Mouse (Mus musculus) right cerebral cortex, adult 18-20 months (tissue): ENCODE results near the gene Map1lc3b.
A peak's percentile ranks its signal among the peaks of the same experiment; 100 is the strongest.
"Not testable (repeated sequence)": the region's sequence is repeated elsewhere in the genome, so short reads cannot be mapped to it uniquely, and the experiment has no call there.

Source experiments
- DNase-seq: peaks from one replicate; pipeline ENCODE4 v3.0.0; 2022; ENCODE audit warnings: mixed read lengths

The Map1lc3b gene

DNA sequence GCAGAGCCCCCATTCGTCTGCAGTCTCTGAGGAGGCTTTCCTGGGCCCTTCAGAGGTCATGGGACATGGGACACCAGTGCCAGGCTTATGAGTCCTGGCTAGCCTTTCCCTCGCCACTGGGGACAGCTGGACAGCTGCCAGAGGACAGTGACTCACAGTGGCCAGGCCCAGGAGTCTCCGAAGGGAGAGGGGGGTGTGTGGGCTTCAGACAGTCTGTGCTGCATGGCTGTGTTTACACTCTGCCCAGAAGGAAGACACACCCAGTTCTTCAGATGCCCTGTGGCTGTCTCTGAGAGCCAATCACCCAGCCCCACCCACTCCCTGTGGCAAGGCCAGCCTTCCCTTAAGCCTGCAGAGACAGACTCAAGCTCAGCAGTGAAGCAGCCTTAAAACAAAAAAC is 16.9 kb upstream of the Map1lc3b start:
- DNase-seq = no peak

DNA sequence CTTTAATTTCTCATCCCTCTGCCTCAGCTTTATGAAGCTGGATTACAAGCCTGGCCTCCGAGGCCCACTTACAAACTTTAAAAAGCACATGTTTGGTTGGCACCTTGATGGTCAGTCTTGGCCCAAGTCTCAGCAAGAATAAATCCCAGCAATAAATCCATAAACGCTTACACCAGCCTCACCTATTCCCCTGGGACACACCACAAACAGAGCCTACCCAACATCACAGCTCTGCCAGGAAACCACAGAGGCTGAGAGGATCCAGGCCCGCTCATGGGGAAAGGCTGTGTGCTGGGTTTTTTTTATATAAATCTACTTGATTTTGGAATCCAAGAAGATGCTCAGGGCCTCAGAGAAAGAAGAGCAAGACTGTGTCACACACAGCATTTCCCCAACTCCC is 14.5 kb upstream of the Map1lc3b start:
- no peak for DNase-seq

- no peak for DNase-seq
Measured at GRCm38 (mm10) chr8:121577751-121578675, 12.1 kb upstream of the Map1lc3b start.

DNA sequence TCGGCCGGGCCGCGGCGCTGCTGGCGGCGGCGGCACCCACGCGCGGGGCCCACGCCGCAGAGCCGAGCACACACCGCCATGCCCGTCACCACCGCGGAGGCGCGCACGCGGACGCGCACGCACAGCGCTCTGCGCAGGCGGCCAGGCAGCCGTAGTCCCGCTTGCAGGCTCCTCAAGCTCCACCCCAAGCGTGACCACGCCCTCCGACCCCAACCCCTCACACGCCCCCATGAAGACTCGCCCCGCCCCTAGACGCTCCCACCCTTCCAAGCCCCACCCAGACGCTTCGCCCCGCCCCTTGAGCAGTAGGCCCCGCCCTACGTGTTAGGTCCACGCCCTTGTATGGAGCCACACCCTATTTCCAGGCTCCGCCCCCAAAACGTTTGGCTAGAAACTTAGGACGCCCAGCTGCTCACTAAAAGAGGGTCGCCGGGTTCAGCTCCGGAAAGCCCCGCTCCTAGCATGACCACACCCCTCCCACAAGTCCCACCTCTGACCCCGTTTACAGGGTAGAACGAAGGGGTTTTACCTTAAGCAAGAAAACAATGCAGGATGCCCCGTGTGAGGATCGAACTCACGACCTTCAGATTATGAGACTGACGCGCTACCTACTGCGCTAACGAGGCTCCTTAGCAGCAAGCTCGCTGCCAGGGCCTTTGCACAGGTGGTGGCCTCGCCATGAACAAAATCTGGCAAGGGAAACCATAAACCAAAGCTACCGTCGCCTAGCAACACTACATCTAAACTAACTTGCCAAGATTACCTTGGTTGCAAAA is 11.3 kb upstream of the Map1lc3b start, which contains the start of gene Fbxo31:
TSS of gene Fbxo31 (minus strand) at position 131 of the 776 bp plus-strand sequence.
- peak; percentile 95 for DNase-seq

GRCm38 (mm10) chr8:121580465-121580864 is 9.7 kb upstream of the Map1lc3b start:
- DNase-seq = no peak

DNA sequence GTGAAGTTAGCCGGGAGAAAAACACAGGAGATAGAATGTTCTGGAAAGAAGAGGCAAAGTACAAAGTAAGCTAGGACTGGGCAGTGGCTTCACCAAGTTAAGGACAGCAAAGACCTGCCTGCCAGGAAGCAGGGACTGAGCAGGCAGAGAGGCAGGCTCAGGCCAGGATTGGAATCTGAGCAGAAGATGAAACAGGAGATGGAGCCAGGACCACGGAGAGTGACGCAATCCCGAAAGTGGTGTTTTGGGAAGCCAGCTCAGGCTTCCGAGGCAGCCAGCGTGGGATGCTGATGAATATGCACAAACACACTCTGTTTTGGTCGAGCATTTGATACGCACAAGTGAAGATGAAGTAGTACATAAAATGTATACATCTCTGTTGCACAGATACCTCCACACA is 6.5 kb upstream of the Map1lc3b start:
- peak; percentile 56 for DNase-seq

- no peak for DNase-seq
Measured at GRCm38 (mm10) chr8:121584730-121585129, 5.4 kb upstream of the Map1lc3b start.

DNA sequence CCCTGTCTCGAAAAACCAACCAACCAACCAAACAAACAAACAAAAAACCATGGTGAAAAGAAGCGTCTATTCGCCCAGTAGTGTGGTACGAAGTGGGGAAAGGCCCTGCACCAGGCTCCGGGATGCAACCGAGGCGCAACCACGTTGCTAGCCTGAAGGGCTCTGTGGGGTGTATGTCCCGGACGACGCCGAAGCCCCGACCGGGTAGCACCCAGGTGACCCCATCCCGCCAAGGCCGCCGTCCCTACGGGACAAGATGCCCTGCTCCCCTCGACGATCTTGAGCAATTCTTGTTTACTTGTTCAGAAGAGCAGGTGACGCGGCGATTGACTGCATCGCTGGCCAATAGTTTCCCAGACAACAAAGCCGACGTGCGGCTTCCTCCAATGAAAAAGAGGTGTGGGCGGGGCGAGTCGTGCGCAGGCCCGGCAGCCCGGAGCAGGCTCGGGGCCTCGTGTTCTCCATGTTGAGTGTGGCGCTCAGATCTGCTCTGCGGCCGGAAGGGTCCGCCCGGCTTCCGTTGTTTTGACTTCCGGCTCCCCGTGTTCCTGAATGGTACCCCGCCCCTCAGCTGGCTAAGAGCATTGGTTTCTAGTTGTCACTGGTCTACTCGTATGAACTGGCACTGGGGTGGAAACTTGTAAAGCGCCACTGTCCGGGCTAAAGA is 4.9 kb upstream of the Map1lc3b start:
- peak; percentile 100 for DNase-seq

DNA sequence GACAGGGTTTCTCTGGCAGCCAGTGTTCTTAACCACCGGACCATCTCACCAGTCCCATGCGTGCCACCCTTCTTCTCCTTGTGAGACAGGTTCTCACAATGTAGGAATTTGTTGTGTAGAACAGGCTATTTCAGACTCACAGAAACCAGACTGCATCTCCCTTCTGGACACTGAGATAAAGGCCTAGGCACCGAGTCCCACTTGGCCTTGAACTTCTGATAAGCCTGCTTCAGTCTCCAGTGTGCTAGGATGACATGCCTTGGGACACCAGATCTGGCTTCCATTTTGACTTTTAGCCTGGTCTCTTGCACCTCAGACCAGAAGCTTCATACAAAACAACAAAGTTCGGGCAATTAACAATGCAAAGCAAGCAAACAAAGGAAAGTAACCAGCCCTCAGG is 1.4 kb upstream of the Map1lc3b start:
- no peak for DNase-seq

DNA sequence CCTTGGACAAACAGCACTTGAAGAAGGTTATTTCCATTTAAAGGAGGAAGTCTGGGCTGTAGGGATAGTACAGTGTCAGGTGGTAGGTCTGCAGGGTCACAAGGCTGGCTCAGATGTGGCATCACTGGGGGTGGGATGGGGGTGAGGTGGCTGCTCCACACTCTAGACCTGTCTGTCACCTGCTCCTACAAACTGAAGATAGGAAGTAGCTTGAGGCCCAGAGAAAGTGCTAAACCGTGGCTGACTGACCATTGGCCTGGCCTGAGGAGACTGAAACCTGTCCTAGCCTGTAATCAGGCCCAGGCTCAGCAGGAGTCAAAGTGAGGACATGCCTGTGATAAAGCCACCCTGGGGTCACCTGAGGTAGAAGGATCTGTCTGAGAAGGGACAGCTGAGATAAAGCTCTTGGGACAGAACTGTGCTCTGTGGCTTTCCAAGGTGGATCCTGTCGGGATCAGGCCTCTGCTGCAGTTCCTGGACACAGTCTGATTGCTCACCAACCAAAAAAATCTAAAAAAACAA is 895 bp upstream of the Map1lc3b start:
- no peak for DNase-seq

DNA sequence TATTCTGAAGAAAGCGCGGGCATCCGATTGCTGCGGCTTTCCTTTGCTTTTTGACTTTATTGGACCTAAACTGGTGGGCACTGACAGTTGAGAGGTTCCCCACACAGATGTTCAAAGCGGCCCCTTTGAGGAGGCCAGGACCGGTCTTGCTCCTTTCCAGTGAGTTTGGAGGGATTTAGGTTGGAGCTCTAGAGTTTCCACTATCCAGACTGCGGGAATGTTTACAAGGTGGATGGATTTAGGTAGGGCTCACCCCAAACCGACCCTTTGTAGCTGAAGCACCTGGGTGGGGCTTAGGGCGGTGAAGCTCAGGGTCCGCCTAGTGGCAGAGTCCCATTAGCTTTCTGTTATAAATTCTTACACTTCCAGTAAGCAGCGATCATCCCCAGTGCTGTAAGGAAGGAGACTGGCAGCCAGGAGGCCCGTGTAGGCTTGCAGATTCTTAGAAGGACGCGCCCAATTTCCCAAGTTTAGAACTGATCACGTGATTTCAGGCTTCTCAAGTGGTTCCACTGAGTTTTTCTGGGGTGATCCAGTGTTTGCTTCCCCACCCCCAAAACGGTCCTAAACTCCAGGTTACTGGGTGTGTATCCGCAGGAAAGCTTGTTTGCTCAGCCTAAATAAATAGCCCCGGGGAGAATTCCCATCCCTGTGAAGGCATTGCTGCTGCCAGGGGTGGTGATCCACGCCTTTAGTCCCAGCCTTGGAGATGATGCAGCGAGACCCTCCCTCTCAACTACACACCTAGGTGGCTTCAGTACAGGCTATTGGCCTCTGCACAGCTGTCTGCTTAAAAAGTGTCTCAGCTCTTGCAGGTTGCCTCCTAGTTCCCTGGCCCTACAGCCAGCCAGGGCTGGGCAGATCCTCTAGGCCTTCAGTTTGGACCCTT is 1.3 kb downstream of the Map1lc3b start:
- DNase-seq = no peak

GRCm38 (mm10) chr8:121593293-121593692 is 3.1 kb downstream of the Map1lc3b start:
- no peak for DNase-seq

GRCm38 (mm10) chr8:121593983-121594382 is 3.8 kb downstream of the Map1lc3b start:
- DNase-seq = no peak

GRCm38 (mm10) chr8:121597492-121597891 is 7.3 kb downstream of the Map1lc3b start:
- DNase-seq = not testable (repeated sequence)

DNA sequence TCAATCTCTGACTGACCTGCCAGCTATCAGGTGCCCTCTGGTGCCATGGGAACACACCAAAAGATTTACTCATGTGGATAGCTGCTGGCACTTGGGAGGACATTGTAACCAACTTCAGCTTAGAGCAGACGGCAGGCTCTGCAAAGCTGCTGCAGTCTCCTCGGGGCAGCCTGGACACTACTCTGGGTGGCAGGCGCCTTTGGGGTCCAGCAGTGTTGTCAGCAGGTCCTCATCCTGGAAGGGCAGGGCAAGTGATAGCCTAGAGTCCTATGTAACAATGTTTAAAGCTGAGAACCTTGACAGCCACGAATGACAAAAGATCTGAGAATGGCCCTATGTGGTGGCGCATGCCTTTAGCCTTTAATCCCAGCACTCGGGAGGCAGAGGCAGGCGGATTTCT is 8.0 kb downstream of the Map1lc3b start:
- DNase-seq = no peak

DNA sequence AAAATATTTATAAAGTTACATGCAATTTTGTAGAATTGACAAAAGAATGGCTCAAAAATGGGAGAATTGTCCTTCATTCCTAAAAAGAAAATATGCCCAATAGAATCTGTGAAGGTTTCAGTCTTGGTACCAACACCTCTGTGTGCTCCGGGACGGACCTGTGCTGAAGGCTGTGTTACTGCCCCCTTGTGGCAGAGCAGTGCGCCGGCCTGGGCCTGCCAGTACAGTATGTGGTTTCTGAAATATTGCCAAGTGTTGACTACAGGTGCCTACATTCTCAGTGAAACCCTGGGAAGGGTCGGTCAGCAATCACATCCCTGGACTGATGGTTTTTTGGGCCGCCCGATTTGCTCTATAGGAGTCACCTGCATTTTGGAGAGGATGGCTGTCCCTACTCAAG is 8.7 kb downstream of the Map1lc3b start:
- peak; percentile 73 for DNase-seq

- no peak for DNase-seq
Measured at GRCm38 (mm10) chr8:121599842-121600241, 9.7 kb downstream of the Map1lc3b start.

DNA sequence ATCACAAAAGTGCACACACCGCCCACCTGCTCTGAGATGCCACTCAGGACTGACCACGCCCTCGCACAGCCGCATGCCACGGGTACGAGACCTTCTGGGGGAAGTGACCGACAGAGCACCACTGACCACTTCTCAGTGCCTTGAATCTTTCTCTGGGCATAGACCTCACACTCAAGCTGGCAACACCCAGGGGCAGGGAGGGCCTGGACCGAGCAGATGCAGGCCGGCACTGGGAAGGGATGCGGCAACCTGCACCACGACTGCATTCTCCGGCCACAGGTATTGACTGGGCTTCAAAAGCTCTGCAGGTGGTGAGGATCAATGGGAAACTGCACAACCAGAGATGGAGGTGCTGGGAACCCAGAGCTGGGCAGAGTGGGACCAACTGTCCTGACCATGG is 12.2 kb downstream of the Map1lc3b start:
- DNase-seq = no peak

DNA sequence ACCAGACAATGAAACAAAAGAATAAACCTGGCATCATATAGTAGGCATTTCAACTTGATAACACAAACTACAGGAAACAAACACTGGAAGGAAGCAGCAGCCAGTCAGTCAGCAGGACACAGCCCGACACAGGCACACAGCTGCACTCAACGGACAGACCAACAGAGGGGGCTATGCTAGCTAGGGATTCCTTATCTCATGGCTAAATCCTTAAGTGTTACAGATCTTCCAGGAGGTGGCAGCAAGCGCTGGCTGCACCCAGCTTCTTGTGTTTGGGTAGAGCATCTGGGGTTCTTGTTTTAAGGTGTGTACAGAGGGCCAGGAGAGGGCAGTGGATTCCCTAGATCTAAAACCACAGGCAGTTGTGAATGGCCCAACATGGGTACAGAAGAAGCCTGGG is 12.7 kb downstream of the Map1lc3b start:
- peak; percentile 82 for DNase-seq

- DNase-seq = no peak
Measured at GRCm38 (mm10) chr8:121603801-121604200, 13.6 kb downstream of the Map1lc3b start.

- DNase-seq = no peak
Measured at GRCm38 (mm10) chr8:121607661-121608060, 17.5 kb downstream of the Map1lc3b start.

GRCm38 (mm10) chr8:121609251-121609650 is 19.1 kb downstream of the Map1lc3b start:
- no peak for DNase-seq
